Mouse (Mus musculus) urinary bladder, postnatal 14 days (tissue): ENCODE measurements around the gene Gm5799.
"Not testable (repeated sequence)": the region's sequence is repeated elsewhere in the genome, so short reads cannot be mapped to it uniquely, and the experiment has no call there.

Experiments
- DNase-seq: peaks from one replicate; pipeline ENCODE4 v3.0.0; 2021; ENCODE audit warnings: low spot score

Gm5799 gene

DNA sequence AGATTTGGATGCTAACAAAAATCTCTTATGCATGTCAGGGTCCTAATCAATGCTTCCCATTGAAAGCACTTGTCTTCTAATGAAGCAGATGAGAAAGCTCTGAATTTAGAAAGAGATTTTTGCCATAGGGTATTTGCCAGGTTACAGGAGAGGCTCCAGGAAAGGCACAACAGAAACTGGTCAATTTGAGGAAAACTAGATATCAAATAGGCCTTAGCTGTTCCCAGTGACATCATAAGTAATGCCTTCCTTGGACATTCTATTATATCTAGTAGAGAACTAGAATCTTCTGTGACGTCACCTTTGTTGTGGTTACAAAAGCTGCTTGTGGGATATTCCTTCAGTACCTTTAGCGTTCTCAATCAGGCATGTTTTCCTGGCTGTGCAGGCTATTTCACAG, at the start of gene Gm5799:
Gene Gm5799 (plus strand): TSS at position 301 of the 400 bp plus-strand sequence.
- not testable (repeated sequence) for DNase-seq

DNA sequence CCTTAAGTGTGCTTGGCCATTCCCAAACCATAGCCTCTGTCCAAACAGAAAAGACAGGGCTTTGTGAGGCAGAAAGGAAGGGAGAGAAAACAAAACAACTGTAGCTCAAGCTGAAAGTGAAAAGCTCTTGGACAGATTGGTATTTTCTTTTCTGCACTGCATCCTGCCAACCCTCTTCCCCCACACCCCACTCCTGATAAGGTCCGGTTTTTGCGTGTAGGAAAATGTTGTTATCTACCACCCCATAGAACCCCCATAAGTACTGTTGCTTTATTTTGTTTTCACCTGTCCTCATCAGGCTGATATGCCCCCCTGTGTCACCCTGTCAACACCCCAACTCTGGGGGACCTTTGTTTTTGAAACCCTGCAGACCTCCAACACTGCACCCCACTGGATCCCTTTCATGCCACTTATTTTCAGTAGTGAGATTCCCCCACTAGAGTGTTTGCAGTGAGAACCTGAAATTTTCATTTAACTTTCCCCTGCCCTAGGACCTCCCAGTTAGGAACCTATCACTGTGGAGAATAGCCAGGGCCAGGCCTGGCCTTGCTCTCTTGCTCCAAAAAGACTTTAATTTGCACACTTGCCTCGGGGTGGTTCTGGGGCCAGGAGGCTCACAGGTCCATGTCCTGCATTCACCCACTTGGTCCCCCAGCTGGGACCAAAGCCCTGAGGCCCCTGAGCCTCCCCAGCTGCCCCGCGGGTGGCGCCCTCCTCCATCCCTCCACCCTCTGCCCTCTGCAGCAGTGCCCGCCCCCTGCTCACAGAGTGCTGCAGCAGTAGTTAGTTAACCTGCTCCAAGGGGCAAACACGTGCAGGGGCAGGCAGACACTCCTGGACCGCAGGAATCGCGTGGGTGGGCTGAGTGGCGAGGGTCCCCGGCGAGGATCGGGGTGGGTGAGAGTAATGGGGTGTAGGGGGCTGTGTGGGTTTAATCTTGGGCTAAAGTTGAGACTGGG, 12.0 kb upstream of the Gm5799 start:
- DNase-seq: not testable (repeated sequence)

GRCm38 (mm10) chr14:43532011-43532383, 11.4 kb upstream of the Gm5799 start:
- not testable (repeated sequence) for DNase-seq

DNA sequence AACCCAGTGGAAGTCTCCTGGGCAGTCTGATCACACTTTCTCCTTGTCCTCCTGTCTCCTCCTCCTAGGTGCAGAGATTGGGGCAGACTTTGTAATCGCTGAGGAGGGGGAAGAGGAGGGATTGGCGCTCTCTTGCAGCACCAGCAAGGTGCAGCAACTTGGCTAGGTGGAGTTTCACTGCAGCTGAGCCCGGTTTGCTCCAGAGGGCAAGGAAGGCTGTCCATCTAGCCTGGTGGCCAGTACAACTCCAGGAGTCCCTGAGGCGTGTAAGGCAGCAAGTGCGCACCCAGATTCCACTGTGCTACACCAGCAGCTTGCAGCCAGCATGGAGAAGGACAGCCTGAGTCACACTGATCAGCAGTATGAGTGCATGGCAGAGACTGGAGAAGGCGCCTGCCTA, 11.0 kb upstream of the Gm5799 start:
- peak; percentile 6 for DNase-seq

DNA sequence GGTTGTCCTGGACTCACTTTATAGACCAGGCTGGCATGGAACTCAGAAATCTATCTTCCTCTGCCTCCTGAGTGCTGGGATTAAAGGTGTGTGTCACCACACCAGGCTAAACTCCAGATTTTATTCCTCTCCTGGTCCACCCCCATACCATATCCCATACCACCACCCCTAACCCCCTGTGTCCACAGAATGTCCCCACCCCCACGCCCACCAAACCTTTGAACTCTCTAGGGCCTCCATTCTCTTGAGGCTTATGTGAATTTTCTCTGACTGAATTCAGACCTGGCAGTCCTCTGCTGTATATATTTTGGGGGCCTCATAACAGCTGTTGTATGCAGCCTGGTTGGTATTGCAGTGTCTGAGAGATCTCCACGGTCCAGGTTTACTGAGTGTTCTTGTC, 5.2 kb upstream of the Gm5799 start:
- DNase-seq: peak; percentile 13

- DNase-seq: not testable (repeated sequence)
Measured at GRCm38 (mm10) chr14:43546281-43546680, 2.9 kb downstream of the Gm5799 start.

GRCm38 (mm10) chr14:43552271-43552670, 8.9 kb downstream of the Gm5799 start:
- DNase-seq: not testable (repeated sequence)

- peak; percentile 4 for DNase-seq
Measured at GRCm38 (mm10) chr14:43577969-43578368, 34.6 kb downstream of the Gm5799 start.

- not testable (repeated sequence) for DNase-seq
Measured at GRCm38 (mm10) chr14:43579046-43579445, 35.7 kb downstream of the Gm5799 start, which contains the start of gene Gm17654. Gm17654 (minus strand) TSS chr14:43579146.
